Mouse (Mus musculus): ENCODE results near the gene H2-D1.

GRCm38 (mm10) chr17:35219601-35220041 lies 42.9 kb upstream of the H2-D1 start:
- TF ChIP-seq CTCF (IDR thresholded peaks at IDR 0.05; ENCODE audit: low read depth) (no peak), EP300 (IDR thresholded peaks at IDR 0.05; ENCODE audit: low read depth) (no peak)
